Mouse (Mus musculus) right cerebral cortex, postnatal 14 days (tissue): Measurements from ENCODE around the gene Cd247.

ENCODE experiments used
- DNase-seq: peaks from one replicate; pipeline ENCODE4 v3.0.0; 2022

Cd247 gene

GRCm38 (mm10) chr1:165779954-165780585 is 8.4 kb upstream of the Cd247 start:
- no peak for DNase-seq

- DNase-seq, result no peak
Observed at GRCm38 (mm10) chr1:165780586-165781111, 7.8 kb upstream of the Cd247 start.

DNA sequence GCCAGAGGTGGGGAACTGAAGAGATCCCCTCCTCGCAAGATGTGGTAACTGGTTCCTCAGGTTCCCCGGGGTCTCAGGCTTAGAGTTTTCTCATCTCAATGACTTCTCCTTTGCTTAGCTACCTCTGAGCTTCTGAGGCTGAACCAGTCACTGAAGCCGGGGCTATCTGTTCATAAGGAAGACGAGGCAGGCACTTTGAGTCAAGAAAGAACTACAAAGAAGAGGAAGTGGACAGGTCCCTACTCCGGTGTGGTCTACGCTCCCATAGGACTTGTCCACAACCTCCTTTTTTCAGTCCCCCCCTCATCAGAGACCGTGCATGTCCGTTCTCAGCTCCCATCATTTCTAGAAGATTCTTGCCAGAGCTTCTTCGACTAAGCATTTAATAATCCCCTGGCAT is 7.1 kb upstream of the Cd247 start:
- DNase-seq, result no peak

- no peak for DNase-seq
Observed at GRCm38 (mm10) chr1:165781911-165782310, 6.6 kb upstream of the Cd247 start.

GRCm38 (mm10) chr1:165786296-165786695 is 2.2 kb upstream of the Cd247 start:
- no peak for DNase-seq

DNA sequence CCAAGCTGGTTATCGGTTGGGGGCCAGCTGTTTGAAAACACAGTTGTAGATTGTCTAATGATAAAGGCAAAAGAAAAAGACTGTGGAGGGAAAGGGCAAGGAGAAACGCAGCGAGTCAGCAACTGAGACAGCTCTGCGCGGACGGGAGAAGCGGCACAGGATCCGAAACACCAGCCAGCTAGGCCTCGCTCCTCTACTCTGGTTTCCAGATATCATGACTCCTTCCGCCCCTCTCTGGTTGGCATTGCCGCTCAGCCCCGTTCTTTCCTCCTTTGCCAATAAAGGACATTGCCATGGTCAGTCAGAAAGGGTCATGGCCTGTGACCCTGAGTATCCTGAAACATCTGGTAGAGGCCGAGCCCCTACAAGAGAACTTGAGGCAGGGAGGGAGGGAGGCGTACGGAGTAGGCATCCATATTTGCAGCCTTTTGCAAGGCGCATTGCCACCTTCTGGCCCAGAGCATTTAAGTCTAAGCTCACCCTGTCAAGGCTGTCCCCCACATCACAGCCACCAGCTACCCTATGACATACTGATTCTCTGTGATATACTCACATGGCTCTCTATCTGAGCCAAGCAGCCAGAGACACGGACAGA is 682 bp downstream of the Cd247 start:
- DNase-seq, result no peak

GRCm38 (mm10) chr1:165789963-165790362 is 1.5 kb downstream of the Cd247 start:
- no peak for DNase-seq

GRCm38 (mm10) chr1:165790461-165791210 is 2.2 kb downstream of the Cd247 start:
- no peak for DNase-seq

DNA sequence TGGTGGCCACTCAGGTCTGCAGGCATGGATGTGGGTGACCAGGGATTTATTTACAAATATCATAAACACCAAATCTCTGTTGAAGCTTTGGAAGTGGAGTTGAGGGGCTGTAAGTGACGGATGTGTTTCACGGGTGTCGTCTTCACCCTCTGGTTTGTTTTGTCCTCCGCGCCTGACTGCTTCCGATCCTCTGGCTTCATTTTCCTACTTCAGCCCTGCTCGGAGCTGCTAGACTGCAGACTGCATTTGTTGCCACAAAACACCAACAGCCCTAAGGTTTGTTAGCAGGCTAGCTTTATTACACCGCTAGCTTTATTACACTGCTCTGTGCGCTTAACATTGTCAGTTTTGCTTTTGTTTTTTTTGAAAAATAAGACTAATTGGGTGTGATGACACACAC is 2.9 kb downstream of the Cd247 start:
- DNase-seq, result no peak

GRCm38 (mm10) chr1:165801709-165802310 is 13.3 kb downstream of the Cd247 start:
- DNase-seq, result no peak

DNA sequence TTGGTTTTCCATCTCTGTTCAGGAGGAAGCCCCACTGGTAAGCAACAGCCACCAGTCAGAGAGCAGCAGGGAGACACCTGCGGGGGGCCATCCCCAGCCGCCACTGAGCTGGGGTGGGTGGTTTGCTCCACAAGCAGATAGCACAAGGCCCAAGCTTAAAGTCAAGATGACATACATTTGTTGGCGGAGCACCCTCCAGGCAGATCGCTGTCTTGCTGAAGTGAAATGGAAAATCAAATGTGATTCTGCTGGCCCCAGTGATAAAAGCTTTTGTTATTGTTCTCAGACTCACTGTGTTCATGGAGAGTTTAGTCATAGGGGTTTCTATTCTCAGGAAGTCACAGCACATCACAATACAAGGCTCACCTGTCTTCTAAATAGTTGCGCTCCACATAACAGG is 14.6 kb downstream of the Cd247 start:
- no peak for DNase-seq

DNA sequence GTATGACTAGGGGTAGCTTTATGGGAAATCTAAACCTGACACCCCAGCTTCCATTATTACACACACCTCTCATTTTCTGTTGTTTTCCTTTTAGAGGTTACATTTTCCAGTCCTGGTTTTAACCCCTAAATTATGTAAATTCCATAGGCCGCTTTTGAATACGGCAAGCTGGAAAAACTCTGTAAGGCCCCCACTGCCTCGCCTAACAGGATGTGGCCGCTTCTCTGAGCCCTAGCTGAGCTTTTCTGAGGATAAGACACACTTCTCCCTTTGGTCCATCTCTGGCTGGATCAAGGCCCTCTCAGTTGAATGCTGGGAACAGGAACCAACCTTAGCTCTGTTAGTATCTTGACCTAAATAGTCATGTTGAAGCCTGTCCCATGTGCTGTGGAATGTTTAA is 15.7 kb downstream of the Cd247 start:
- DNase-seq, result no peak

- no peak for DNase-seq
Observed at GRCm38 (mm10) chr1:165810633-165811032, 22.2 kb downstream of the Cd247 start.

DNA sequence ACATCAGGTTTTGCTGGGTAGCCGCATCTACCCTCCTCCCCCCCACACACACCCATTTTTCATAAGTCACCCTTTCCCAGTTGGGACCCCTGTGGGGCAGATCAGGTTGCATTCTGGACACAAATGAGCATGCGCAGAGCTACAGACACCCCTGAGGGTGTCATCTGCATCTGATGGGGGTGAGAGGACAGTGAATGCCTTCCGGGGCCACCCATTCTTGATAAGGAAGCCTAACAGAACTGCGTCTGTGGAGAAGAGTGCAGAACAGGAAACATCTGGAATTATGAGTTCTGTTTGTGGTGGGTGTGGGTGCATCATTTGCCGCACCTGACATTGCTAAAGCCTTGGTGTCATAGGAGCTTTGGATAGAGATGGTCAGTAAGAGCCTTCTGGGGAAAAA is 22.7 kb downstream of the Cd247 start:
- DNase-seq, result no peak

GRCm38 (mm10) chr1:165812775-165813174 is 24.3 kb downstream of the Cd247 start:
- DNase-seq, result no peak

- DNase-seq, result no peak
Observed at GRCm38 (mm10) chr1:165814116-165814515, 25.6 kb downstream of the Cd247 start.

GRCm38 (mm10) chr1:165814521-165815278 is 26.2 kb downstream of the Cd247 start:
- DNase-seq, result no peak

DNA sequence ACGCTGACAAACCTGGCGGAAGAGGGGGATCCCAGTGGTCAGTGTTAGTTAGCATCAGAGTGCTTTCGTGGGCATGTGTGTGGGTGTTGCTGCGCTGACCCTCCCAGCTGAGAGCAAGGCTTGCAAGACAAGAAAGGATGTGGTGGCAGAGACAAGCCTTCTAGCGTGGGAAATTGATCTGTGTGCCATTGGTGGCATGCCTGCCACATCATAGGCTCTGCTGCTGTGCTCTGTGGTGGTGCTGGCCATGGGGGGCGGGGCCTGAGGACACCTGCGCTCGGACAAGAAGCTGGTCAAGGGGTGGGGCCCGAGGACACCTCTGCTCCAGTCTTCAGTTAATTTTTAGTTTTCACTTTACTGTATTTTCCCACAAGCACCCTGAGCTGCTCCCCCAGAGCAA is 27.9 kb downstream of the Cd247 start:
- DNase-seq, result no peak

- no peak for DNase-seq
Observed at GRCm38 (mm10) chr1:165817264-165817663, 28.8 kb downstream of the Cd247 start.

- no peak for DNase-seq
Observed at GRCm38 (mm10) chr1:165818145-165818860, 29.8 kb downstream of the Cd247 start.

DNA sequence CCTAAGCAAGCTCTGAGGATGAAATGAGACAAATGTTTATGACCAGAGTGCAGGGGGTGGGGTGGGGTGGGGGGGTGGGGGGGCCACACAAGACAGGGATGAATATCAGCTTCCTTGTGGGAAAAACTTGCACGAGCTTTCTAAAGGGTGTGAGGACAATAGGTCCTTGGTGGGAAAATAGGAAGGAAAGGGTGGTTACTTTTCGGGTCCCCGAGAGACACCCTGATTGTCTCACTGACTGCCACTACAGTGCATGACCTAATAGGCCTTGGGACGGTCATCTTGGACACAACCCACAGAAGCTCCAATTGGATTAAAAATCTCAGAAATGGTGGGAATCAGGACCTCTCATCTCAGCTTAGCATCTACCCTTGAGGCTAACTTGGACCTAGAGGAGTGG is 30.7 kb downstream of the Cd247 start:
- no peak for DNase-seq

GRCm38 (mm10) chr1:165822031-165822430 is 33.5 kb downstream of the Cd247 start:
- DNase-seq, result no peak
